Mouse (Mus musculus): ENCODE measurements at regions not wholly inside any gene's neighbourhood (a gene's known extent, or its start where the extent isn't known, plus 50 kb on each side); places are given as distances from the start of the nearest gene placed in this dataset.

GRCm38 (mm10) chr2:17849267-17849666 is 118.0 kb upstream of the Nebl start:
- TF ChIP-seq CTCF (IDR thresholded peaks at IDR 0.05; ENCODE audit: low read depth, low read length) (no peak), TAL1 (conservative IDR thresholded peaks at IDR 0.05; ENCODE audit: low read depth, low read length) (no peak), POLR2AphosphoS5 (IDR thresholded peaks at IDR 0.05; ENCODE audit: insufficient replicate concordance, low read depth, low read length) (no peak), GATA1 (IDR thresholded peaks at IDR 0.05; ENCODE audit: borderline replicate concordance, low read length) (no peak), GATA2 (IDR thresholded peaks at IDR 0.05; ENCODE audit: borderline replicate concordance, low read depth, low read length) (no peak)
